Comparison of ENCODE assay signal across 8 mouse cellular contexts in genomic region chr11:120800061-120800904, GRCm38 (mm10). TPM values are rescaled to one million over a fixed set of nuclear protein-coding genes. Genes with fewer than 3 reads are reported as not detected.
A peak's percentile ranks its signal among the peaks of the same experiment; 100 is the strongest.
DNase-seq lines count a peak whose midpoint lies in the region; ATAC-seq lines count a peak whose summit lies in the region.

No protein-coding gene starts in this region.

- no peaks in the 10 kb centered on the region for H3K9me3 ChIP-seq in intestine, embryonic 14.5 days (ENCODE audit: control insufficient read depth, low read length)
- H3K9me3 ChIP-seq in midbrain, embryonic 10.5 days (replicated peaks), result no peaks in the 10 kb centered on the region

- peak; percentile 65 for ATAC-seq in intestine, embryonic 14.5 days (replicated peaks; ENCODE audit: low FRiP score, low TSS enrichment, low read depth)

- intact Hi-C loops in gastrocnemius, postnatal 36 days (cut with DNase I), result no loop called here
- intact Hi-C loops in left cerebral cortex, postnatal 36 days (cut with DNase I), result no loop called here

- 10% methylated on average over 10 of the region's 10 CpGs for WGBS in intestine, embryonic 14.5 days
- 12% methylated on average over 10 of the region's 10 CpGs for WGBS in midbrain, embryonic 10.5 days

- peaks cover 14% of the 10 kb centered on the region for H3K4me1 ChIP-seq in intestine, embryonic 14.5 days (replicated peaks; ENCODE audit: control insufficient read depth, insufficient read depth, low read length)
- peaks cover 25% of the 10 kb centered on the region for H3K4me1 ChIP-seq in midbrain, embryonic 10.5 days

- peak overlapping the region; percentile 20; the same call in 1 of the 2 replicates for H3K4me2 ChIP-seq in intestine, embryonic 14.5 days (ENCODE audit: low read length)

- no peak overlapping the region for H3K4me3 ChIP-seq in intestine, embryonic 14.5 days (ENCODE audit: low read depth, low read length)
- peak overlapping the region; percentile 27 for H3K4me3 ChIP-seq in midbrain, embryonic 10.5 days

- H3K36me3 ChIP-seq in intestine, embryonic 14.5 days (ENCODE audit: control insufficient read depth, insufficient read depth, low read length), result peaks cover 3% of the 10 kb centered on the region; the same call in 1 of the 2 replicates
- H3K36me3 ChIP-seq in midbrain, embryonic 10.5 days, result peaks cover 7% of the 10 kb centered on the region

- H3K27me3 ChIP-seq in intestine, embryonic 14.5 days (replicated peaks; ENCODE audit: control insufficient read depth, insufficient read depth, low read length), result no peaks in the 10 kb centered on the region
- no peaks in the 10 kb centered on the region for H3K27me3 ChIP-seq in midbrain, embryonic 10.5 days (ENCODE audit: low read depth, poor library complexity, severe bottlenecking)

- peak; percentile 94 for DNase-seq in adrenal gland, adult 2 months
- peak; percentile 81 for DNase-seq in embryo, embryonic 11.5 days (ENCODE audit: low read depth, low spot score)
- peak; percentile 89 for DNase-seq in gastrocnemius, postnatal 36 days
- peak; percentile 95 for DNase-seq in intestine, embryonic 14.5 days (ENCODE audit: low spot score)
- DNase-seq in left cerebral cortex, postnatal 36 days (ENCODE audit: low spot score in 2 of 2), result peak; percentile 79 to 84
- DNase-seq in midbrain, embryonic 10.5 days (ENCODE audit: low spot score), result peak; percentile 90
- peak; percentile 56 to 65 for DNase-seq in right cerebral cortex, postnatal 36 days (ENCODE audit: low spot score in 2 of 2)
- DNase-seq in urinary bladder, postnatal 4 days (ENCODE audit: low spot score in 2 of 2), result peak; percentile 81 to 92

- H3K9ac ChIP-seq in intestine, embryonic 14.5 days (ENCODE audit: low read length), result 0 out of 2 replicates have a peak overlapping the region, but pooled peaks have one; percentile 7

- H3K27ac ChIP-seq in intestine, embryonic 14.5 days (ENCODE audit: low read depth), result 0 out of 2 replicates have a peak overlapping the region, but pooled peaks have one; percentile 7
- H3K27ac ChIP-seq in midbrain, embryonic 10.5 days (replicated peaks), result peak overlapping the region; percentile 80

RNA-seq across cellular contexts. Expression of gene Dus1l, which starts 4.1 kb away (rescaled TPM):
- total RNA-seq in adrenal gland, adult 2 months (2021), result 10 to 100 TPM; 56.0 to 62.0 TPM
- polyA plus RNA-seq in adrenal gland, adult 2 months (2012; rRNA removed), result 43.8 and 53.7 TPM in 2 replicates
- total RNA-seq in gastrocnemius, postnatal 36 days (2021), result 10 to 100 TPM; 31.3 to 32.9 TPM
- polyA plus RNA-seq in intestine, embryonic 14.5 days (2014; fragmentation: Nextera tagmentation; extraction: Ambion mirVana), result 83.0 and 89.8 TPM in 2 replicates
- total RNA-seq in left cerebral cortex, postnatal 36 days (2021), result 10 to 100 TPM; 39.4 to 42.4 TPM
- 94.4 and 99.2 TPM in 2 replicates for polyA plus RNA-seq in midbrain, embryonic 10.5 days (2016; fragmentation: Nextera tagmentation; extraction: Ambion mirVana)

RNA-seq across cellular contexts. Expression of gene Gps1, which starts 16.2 kb away (rescaled TPM):
- total RNA-seq in adrenal gland, adult 2 months (2021), result 100 to 1,000 TPM; 113 to 141 TPM
- polyA plus RNA-seq in adrenal gland, adult 2 months (2012; rRNA removed), result 161 and 178 TPM in 2 replicates
- total RNA-seq in gastrocnemius, postnatal 36 days (2021), result 10 to 100 TPM; 52.6 to 52.7 TPM
- 221 and 245 TPM in 2 replicates for polyA plus RNA-seq in intestine, embryonic 14.5 days (2014; fragmentation: Nextera tagmentation; extraction: Ambion mirVana)
- 100 to 1,000 TPM; 130 to 153 TPM for total RNA-seq in left cerebral cortex, postnatal 36 days (2021)
- polyA plus RNA-seq in midbrain, embryonic 10.5 days (2016; fragmentation: Nextera tagmentation; extraction: Ambion mirVana), result 287 TPM in 2 replicates

RNA-seq across cellular contexts. Expression of gene Rfng, which starts 16.3 kb away (rescaled TPM):
- 10 to 100 TPM; 18.3 to 20.9 TPM for total RNA-seq in adrenal gland, adult 2 months (2021)
- 91.6 and 95.4 TPM in 2 replicates for polyA plus RNA-seq in adrenal gland, adult 2 months (2012; rRNA removed)
- total RNA-seq in gastrocnemius, postnatal 36 days (2021), result 1 to 10 TPM; 9.9 to 10.0 TPM
- polyA plus RNA-seq in intestine, embryonic 14.5 days (2014; fragmentation: Nextera tagmentation; extraction: Ambion mirVana), result 23.8 and 28.3 TPM in 2 replicates
- total RNA-seq in left cerebral cortex, postnatal 36 days (2021), result 10 to 100 TPM; 63.7 to 65.9 TPM
- 43.4 and 55.9 TPM in 2 replicates for polyA plus RNA-seq in midbrain, embryonic 10.5 days (2016; fragmentation: Nextera tagmentation; extraction: Ambion mirVana)

RNA-seq across cellular contexts. Expression of gene Fasn, which starts 24.1 kb away (rescaled TPM):
- total RNA-seq in adrenal gland, adult 2 months (2021), result 1,000 to 10,000 TPM in 1 of 2 experiments, 100 to 1,000 TPM in 1; 505 to 2,290 TPM
- polyA plus RNA-seq in adrenal gland, adult 2 months (2012; rRNA removed), result 7,384 and 9,917 TPM in 2 replicates
- total RNA-seq in gastrocnemius, postnatal 36 days (2021), result 10 to 100 TPM; 12.5 to 20.0 TPM
- 106 and 115 TPM in 2 replicates for polyA plus RNA-seq in intestine, embryonic 14.5 days (2014; fragmentation: Nextera tagmentation; extraction: Ambion mirVana)
- 100 to 1,000 TPM; 182 to 190 TPM for total RNA-seq in left cerebral cortex, postnatal 36 days (2021)
- polyA plus RNA-seq in midbrain, embryonic 10.5 days (2016; fragmentation: Nextera tagmentation; extraction: Ambion mirVana), result 118 and 131 TPM in 2 replicates

RNA-seq across cellular contexts. Expression of gene Hmga1b, which starts 37.7 kb away (rescaled TPM):
- 10 to 100 TPM in 1 of 2 experiments, 1 to 10 TPM in 1; 5.5 to 12.3 TPM for total RNA-seq in adrenal gland, adult 2 months (2021)
- 2.8 and 6.6 TPM in 2 replicates for polyA plus RNA-seq in adrenal gland, adult 2 months (2012; rRNA removed)
- total RNA-seq in gastrocnemius, postnatal 36 days (2021), result 10 to 100 TPM; 29.5 to 31.9 TPM
- polyA plus RNA-seq in intestine, embryonic 14.5 days (2014; fragmentation: Nextera tagmentation; extraction: Ambion mirVana), result 7.8 and 9.4 TPM in 2 replicates
- 10 to 100 TPM; 23.4 to 34.8 TPM for total RNA-seq in left cerebral cortex, postnatal 36 days (2021)
- 9.4 and 12.9 TPM in 2 replicates for polyA plus RNA-seq in midbrain, embryonic 10.5 days (2016; fragmentation: Nextera tagmentation; extraction: Ambion mirVana)
